Mouse (Mus musculus): ENCODE measurements around the gene Gmnn. TPM values are rescaled to one million over a fixed set of nuclear protein-coding genes. Genes with fewer than 3 reads are reported as not detected.

Gmnn gene
- total and polyA plus RNA-seq, 2 experiments from 2014 or later, result 28.2 to 71.7 TPM

DNA sequence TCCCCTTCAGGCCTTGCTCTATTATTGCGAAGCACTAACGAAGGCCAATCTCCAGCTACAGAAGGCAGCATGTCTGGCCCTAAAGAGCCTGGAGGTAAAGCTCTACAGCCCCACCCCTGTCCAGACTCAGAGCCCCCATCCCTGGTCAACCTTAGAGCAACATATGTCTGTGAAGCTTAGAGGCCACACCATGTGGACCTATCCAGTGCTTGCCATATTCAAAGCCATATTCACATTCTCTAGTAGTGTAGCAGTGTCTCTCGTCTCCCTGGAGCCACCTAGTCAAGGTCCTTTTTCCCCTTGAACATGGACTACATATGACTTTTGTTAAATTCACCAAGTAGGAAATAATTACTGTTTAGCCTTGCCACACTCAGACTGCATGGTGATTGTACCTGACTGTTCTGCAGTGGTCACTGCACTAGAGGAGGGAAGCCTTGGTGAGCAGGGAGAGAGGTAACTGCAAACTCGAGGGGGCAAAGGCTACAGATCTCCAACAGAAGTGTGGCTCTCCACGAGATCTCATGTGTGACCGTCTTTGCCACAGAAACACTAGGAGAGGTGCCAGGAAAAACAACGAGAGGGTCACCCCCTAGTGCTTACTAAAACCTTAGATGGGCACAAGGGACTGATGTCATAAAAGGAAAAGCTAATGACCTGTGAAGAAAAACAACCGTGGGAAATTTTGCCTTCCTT, 37.9 kb downstream of the Gmnn start:
- Histone ChIP-seq H3K4me2 (ENCODE audit: low read depth, low read length) (no peak overlapping the region), H3K9me3 (replicated peaks; ENCODE audit: control insufficient read depth, low read length) (no peaks in the 10 kb centered on the region), H3K27me3 (ENCODE audit: control insufficient read depth, insufficient read depth, low read length) (no peaks in the 10 kb centered on the region), H3K27ac (ENCODE audit: low read depth) (no peak overlapping the region), H3K9ac (replicated peaks; ENCODE audit: low read depth, low read length) (no peak overlapping the region), H3K36me3 (replicated peaks; ENCODE audit: control insufficient read depth, insufficient read depth, low read length) (peaks cover 41% of the 10 kb centered on the region), H3K4me3 (ENCODE audit: low read depth, low read length) (no peak overlapping the region), H3K4me1 (ENCODE audit: control insufficient read depth, insufficient read depth) (no peaks in the 10 kb centered on the region)
- DNase-seq (ENCODE audit: low spot score) (no peak), ATAC-seq (ENCODE audit: insufficient read depth, low read depth) (no peak)
- TF ChIP-seq CTCF (IDR thresholded peaks at IDR 0.05; ENCODE audit: low read depth), result no peak
- TF ChIP-seq EP300 (IDR thresholded peaks at IDR 0.05; ENCODE audit: low read depth), result no peak
- WGBS, result 59% methylated on average over 8 of the region's 8 CpGs

DNA sequence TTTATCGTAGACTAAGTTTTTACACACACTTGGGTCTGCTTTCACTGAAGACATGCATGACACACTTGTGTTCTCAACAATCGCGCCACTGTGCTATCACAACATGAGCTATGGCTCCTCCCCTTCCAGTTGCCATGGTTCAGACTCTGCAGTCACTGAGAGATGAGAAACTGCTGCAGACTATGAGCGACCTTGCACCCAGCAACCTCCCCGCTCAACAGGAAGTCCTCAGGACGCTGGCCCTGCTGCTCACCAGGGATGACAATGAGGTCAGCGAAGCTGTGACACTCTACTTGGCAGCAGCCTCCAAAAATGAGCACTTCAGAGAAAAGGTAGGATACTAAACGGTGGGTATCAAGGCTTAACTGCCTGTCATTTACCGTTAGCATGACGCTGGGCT, 40.2 kb downstream of the Gmnn start:
- Histone ChIP-seq H3K4me2 (ENCODE audit: low read depth, low read length) (no peak overlapping the region), H3K27me3 (ENCODE audit: control insufficient read depth, insufficient read depth, low read length) (no peaks in the 10 kb centered on the region), H3K9me3 (replicated peaks; ENCODE audit: control insufficient read depth, low read length) (no peaks in the 10 kb centered on the region), H3K9ac (replicated peaks; ENCODE audit: low read depth, low read length) (no peak overlapping the region), H3K4me1 (ENCODE audit: control insufficient read depth, insufficient read depth) (no peaks in the 10 kb centered on the region), H3K27ac (ENCODE audit: low read depth) (no peak overlapping the region), H3K4me3 (ENCODE audit: low read depth, low read length) (no peak overlapping the region), H3K36me3 (replicated peaks; ENCODE audit: control insufficient read depth, insufficient read depth, low read length) (peaks cover 58% of the 10 kb centered on the region)
- ATAC-seq (ENCODE audit: insufficient read depth, low read depth) (no peak; the same call in 1 of the 2 replicates), DNase-seq (ENCODE audit: low spot score) (no peak)
- no peak for TF ChIP-seq EP300 (IDR thresholded peaks at IDR 0.05; ENCODE audit: low read depth)
- TF ChIP-seq CTCF (IDR thresholded peaks at IDR 0.05; ENCODE audit: low read depth), result no peak
- WGBS, result 61% methylated on average over 10 of the region's 10 CpGs

DNA sequence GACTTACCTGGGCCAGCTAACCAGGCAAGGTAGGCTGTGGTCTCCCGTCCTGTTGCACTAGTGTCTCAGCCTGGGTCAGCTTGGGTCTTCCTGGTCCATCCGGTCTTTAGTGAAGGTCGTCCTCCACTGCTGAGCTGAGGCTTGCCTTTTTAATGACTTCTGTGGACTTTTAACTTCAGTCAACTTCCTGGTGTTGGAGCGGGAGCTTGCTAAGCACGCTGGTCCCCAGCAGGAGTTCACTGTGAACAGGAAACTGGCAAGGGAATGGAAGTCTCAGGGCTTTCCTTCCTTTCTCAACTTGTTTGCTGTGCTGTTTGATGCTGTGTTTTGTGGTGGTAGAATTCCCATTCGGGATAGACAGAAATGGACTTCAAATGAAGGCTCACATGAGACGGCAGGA, 44.0 kb downstream of the Gmnn start:
- DNase-seq (ENCODE audit: low spot score) (no peak), ATAC-seq (ENCODE audit: insufficient read depth, low read depth) (no peak)
- peaks cover 48% of the 10 kb centered on the region for H3K36me3 ChIP-seq (replicated peaks; ENCODE audit: control insufficient read depth, insufficient read depth, low read length)
- WGBS, result 69% methylated on average over 7 of the region's 7 CpGs
- no peak for TF ChIP-seq CTCF (IDR thresholded peaks at IDR 0.05; ENCODE audit: low read depth)
- TF ChIP-seq EP300 (IDR thresholded peaks at IDR 0.05; ENCODE audit: low read depth), result no peak
- 0 out of 2 replicates have a peak, but pooled peaks cover 7% of the 10 kb centered on the region for H3K4me1 ChIP-seq (ENCODE audit: control insufficient read depth, insufficient read depth)
- H3K9ac ChIP-seq (replicated peaks; ENCODE audit: low read depth, low read length), result no peak overlapping the region
- H3K27me3 ChIP-seq (ENCODE audit: control insufficient read depth, insufficient read depth, low read length), result no peaks in the 10 kb centered on the region
- H3K4me2 ChIP-seq (ENCODE audit: low read depth, low read length), result no peak overlapping the region
- no peak overlapping the region for H3K27ac ChIP-seq (ENCODE audit: low read depth)
- H3K4me3 ChIP-seq (ENCODE audit: low read depth, low read length), result no peak overlapping the region
- H3K9me3 ChIP-seq (replicated peaks; ENCODE audit: control insufficient read depth, low read length), result no peaks in the 10 kb centered on the region

DNA sequence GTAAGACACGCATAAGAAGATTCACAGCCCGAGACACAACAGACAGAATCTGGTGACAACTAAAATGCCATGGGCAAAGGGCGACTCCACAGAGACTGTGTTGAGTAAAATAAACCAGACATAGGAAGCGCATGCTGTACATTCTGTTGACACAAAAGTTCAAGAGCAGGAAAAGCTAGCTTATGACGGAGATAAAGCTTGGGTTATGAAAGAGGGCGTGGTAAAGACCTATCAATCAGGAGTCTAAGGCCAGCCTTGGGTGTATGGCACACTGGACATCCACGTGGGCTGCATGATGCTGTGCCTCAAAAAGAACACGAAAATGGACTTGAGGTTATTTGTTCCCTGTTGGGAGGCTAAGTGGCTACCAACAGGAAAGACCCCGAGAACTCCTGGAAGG, 45.3 kb downstream of the Gmnn start:
- ATAC-seq (ENCODE audit: insufficient read depth, low read depth), result no peak
- Histone ChIP-seq H3K4me2 (ENCODE audit: low read depth, low read length) (no peak overlapping the region), H3K4me1 (ENCODE audit: control insufficient read depth, insufficient read depth) (0 out of 2 replicates have a peak, but pooled peaks cover 12% of the 10 kb centered on the region), H3K9ac (replicated peaks; ENCODE audit: low read depth, low read length) (no peak overlapping the region), H3K36me3 (replicated peaks; ENCODE audit: control insufficient read depth, insufficient read depth, low read length) (peaks cover 44% of the 10 kb centered on the region), H3K27me3 (ENCODE audit: control insufficient read depth, insufficient read depth, low read length) (no peaks in the 10 kb centered on the region), H3K9me3 (replicated peaks; ENCODE audit: control insufficient read depth, low read length) (no peaks in the 10 kb centered on the region), H3K27ac (ENCODE audit: low read depth) (no peak overlapping the region), H3K4me3 (ENCODE audit: low read depth, low read length) (no peak overlapping the region)
- TF ChIP-seq EP300 (IDR thresholded peaks at IDR 0.05; ENCODE audit: low read depth), result no peak
- TF ChIP-seq CTCF (IDR thresholded peaks at IDR 0.05; ENCODE audit: low read depth), result no peak
- WGBS, result 52% methylated on average over 9 of the region's 9 CpGs
- no peak for DNase-seq (ENCODE audit: low spot score)

DNA sequence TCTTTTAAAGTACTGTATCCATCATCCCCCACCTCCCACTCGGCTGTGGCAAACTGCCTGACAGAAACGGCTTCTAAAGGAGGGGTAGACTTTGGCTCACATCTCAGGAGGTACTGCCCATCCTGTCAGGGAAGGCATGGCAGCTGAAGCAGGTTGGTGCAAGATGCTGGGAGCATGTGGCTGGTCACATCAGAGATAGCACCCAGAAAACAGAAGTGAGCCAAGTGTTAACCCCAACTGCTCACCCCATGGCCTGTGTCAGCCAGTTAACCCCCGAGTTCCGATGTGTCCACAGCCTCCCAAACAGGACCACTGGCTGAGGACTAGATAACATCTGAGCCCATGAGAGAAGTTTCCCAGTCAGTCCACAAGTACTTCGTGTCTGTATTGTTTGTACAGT, 46.1 kb downstream of the Gmnn start:
- H3K4me1 ChIP-seq (ENCODE audit: control insufficient read depth, insufficient read depth), result 0 out of 2 replicates have a peak, but pooled peaks cover 12% of the 10 kb centered on the region
- H3K27me3 ChIP-seq (ENCODE audit: control insufficient read depth, insufficient read depth, low read length), result no peaks in the 10 kb centered on the region
- H3K36me3 ChIP-seq (replicated peaks; ENCODE audit: control insufficient read depth, insufficient read depth, low read length), result peaks cover 48% of the 10 kb centered on the region
- no peak overlapping the region for H3K4me3 ChIP-seq (ENCODE audit: low read depth, low read length)
- ATAC-seq (ENCODE audit: insufficient read depth, low read depth), result no peak
- H3K9me3 ChIP-seq (replicated peaks; ENCODE audit: control insufficient read depth, low read length), result no peaks in the 10 kb centered on the region
- no peak overlapping the region for H3K9ac ChIP-seq (replicated peaks; ENCODE audit: low read depth, low read length)
- TF ChIP-seq CTCF (IDR thresholded peaks at IDR 0.05; ENCODE audit: low read depth) (no peak), EP300 (IDR thresholded peaks at IDR 0.05; ENCODE audit: low read depth) (no peak)
- no peak for DNase-seq (ENCODE audit: low spot score)
- 53% methylated on average over 5 of the region's 5 CpGs for WGBS
- H3K4me2 ChIP-seq (ENCODE audit: low read depth, low read length), result no peak overlapping the region
- no peak overlapping the region for H3K27ac ChIP-seq (ENCODE audit: low read depth)

Data from heart, postnatal 0 days (tissue).